Mouse (Mus musculus) C2C12 (cell line): ENCODE measurements around the gene Cfap44.

Experiments
- CTCF ChIP-seq: IDR thresholded peaks from one replicate; pipeline ENCODE4 v1.5.1; 2011; ENCODE audit not compliant: control insufficient read depth, insufficient read depth, insufficient read length
- MAX ChIP-seq: IDR thresholded peaks from one replicate; pipeline ENCODE4 v1.6.1; 2011; ENCODE audit warnings: mild to moderate bottlenecking, control low read depth

DNA sequence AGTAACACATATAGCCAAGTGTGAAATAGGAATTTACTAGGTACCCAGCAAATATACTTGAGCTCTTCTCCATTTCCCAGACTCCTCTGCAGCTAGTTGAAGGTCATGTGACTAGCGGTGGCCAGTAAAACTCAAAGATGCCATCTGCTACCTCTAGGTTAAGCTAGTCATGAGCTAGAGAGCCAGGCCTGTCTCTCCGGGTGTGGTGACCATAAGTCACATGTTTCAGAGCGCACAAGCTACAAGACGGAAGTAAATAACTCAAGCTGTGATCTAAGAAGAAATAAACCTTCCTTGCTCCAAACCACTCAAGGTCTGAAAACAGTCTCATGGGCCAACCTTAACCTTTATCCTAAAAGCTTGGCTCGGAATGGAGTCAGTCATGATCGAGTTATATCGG lies 134.4 kb downstream of the Cfap44 start:
- TF ChIP-seq MAX (no peak), CTCF (no peak)
